Mouse (Mus musculus) frontal cortex, postnatal 14 days (tissue): ENCODE results near the gene Ccdc181.
"Not testable (repeated sequence)": the region's sequence is repeated elsewhere in the genome, so short reads cannot be mapped to it uniquely, and the experiment has no call there.

Experiments
- DNase-seq, 2 experiments: peaks; one replicate each; pipeline ENCODE4 v3.0.0; 2022; ENCODE audit warnings: low spot score in 2 of 2

Gene Ccdc181

DNA sequence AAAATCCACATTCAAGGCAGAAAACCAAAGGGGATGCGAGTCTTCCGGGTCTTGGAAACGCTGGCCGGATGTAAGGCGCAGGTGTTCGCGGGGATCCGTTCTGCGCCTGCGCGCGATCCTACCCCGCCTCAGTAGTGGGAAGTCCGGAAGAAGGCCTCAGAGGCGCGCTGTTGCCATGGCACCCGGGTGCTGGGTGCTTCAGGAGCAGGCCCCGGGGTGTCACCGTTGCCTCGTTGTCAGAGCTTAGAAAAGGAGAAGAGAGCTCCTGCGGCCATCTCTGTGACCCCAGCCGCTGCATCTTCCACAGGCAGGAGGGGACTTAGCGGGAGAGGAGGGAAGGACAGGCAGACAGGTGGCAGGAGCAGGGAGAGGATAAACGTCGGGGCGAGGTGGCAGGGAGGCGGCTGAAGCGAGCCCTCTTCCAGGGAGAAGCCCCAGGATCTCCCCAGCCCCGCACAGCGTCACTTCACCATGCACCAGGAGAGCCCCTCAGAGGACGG is at the start of gene Ccdc181:
Ccdc181 (plus strand) TSS at position 131 of the 500 bp plus-strand sequence.
- peak; percentile 88 to 91 for DNase-seq

GRCm38 (mm10) chr1:164231937-164232570 is 43.3 kb upstream of the Ccdc181 start:
- DNase-seq: not testable (repeated sequence)

GRCm38 (mm10) chr1:164233447-164233846 is 41.9 kb upstream of the Ccdc181 start:
- no peak for DNase-seq

DNA sequence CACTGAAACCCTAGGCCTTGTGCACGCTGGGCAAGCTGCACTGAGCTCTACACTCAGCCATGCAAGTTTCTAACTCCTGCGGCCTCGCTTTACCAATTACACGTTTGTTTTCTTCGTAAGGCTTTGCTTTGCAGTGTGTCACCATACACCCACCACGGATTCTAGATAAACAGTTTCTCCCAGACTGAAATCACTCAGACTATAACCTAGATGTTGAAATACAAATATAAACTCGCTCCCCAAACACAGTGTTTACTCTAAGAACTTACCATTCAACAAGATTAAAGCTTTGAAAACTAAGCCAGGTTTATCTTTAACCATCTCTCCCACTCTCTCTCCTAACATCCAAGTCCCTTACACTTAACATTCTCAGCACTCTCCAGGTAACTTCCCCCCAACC is 40.3 kb upstream of the Ccdc181 start:
- no peak for DNase-seq

DNA sequence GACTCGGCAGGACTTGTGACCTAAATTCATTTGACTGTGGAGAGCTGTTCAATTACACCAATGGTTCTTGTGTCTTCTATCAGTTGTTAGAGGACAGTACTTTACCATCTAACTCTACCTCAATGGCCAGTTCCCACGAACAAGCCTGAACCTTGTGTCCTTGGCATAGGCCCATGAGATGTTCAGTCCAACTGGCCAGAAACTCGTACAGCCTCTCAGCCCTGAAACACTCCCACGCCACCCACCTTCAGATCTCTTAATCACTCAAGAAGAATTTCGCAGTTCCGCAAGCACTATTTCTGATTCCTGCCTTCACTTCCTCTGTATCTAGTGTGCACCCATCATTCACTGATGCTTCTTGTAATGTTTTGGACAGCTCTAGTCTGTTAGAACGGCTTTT is 39.3 kb upstream of the Ccdc181 start:
- no peak for DNase-seq

DNA sequence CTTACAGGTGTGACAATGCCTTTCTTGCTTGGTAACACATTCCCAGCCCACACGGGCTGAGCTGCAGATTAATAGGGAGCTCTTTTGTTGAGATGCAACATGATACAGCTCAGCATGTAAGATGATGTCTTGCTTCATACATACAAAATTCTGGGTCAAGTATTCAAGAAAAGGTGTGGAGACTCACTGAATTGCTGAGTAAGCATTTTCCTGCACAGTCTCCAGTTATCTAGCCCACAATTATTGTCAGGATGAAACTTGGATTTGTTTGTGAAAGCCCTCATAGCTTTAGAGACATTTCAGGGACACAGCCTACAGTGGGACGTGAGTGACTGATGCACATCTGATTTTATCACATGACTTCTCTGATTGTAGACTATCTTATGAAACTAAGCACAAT is 33.9 kb upstream of the Ccdc181 start:
- DNase-seq: no peak

GRCm38 (mm10) chr1:164242809-164243208 is 32.6 kb upstream of the Ccdc181 start:
- no peak for DNase-seq

DNA sequence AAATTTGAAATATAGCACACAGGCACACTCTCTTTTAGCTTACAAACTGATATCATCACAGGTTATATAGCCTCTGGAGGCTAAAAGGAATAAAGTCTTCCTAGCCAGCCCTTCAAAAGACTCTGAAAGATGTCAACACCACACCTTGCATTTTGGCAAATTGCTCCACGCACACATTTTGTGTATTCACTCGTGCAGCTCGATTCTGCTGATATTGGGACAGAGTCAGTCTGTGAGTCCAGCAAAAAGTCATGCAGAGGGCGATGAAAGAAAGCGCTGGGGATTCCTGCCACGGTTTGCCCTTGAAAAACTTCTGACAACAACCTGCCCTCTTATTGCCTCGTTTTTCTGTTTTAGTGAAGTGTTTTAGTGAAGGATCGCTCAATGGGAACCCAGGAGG is 27.9 kb upstream of the Ccdc181 start:
- no peak for DNase-seq

DNA sequence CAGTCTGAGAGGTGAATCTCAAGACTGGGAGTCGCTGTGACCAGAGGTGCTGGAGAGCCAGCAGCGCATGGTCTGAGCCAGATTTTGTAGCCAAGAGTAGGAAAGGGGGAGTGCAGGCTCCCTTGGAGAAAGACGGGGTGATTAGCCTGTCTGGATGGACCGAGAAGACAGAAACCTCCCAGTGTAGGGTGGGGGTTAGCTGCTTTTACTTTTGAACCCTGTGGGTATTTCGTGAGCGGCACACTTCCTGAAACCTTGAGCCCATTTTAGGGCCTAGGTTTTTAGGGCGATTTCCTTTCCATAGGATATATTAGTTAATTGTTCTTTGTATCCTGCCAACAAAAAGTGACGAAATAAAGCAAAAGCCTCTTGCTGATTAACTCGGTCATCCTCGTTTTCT is 27.4 kb upstream of the Ccdc181 start:
- no peak for DNase-seq

DNA sequence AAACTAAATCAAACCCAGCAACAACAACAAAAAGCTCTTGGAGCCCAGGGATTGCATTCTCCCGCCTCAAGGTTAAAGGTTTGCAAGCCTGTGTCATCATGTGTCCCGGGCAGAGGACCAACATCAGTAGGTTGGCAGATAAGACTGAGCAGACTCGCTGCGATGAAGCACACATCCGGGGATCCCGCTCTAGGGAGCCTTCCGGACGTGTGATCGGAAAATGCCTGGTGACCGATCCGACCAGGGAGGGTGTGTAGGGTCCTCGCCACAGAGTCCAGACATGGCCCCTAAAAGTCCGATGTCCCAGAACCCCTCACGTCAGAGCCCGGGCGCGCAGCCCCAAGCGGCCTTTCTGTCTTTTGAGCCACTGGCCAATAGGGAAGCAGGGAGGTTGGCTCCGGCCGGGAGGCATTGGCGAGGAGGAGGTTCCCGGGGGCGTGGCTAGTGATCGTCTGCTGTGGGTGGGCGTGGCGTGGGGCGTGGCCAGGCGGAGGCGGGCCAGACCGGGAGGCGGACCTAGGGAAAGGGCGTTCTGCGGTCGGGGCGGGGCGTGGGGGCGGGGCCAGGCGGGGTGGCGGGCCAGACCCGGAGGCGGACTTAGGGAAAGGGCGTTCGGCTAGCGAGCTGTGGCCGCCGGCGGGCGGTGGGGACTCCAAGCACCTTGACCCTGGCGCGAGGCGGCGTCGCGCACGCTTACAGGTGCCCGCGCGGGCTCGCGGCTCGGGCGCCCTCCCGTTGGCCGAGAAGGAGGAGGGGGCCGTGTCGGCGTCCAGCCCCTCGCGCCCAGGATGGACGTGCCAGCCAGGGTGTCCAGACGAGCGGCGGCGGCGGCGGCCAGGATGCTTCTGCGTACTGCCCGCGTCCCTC is 26.7 kb upstream of the Ccdc181 start, which contains the start of gene Slc19a2:
Slc19a2 (plus strand) TSS at position 582 of the 867 bp plus-strand sequence.
- DNase-seq: peak; percentile 94 to 97

DNA sequence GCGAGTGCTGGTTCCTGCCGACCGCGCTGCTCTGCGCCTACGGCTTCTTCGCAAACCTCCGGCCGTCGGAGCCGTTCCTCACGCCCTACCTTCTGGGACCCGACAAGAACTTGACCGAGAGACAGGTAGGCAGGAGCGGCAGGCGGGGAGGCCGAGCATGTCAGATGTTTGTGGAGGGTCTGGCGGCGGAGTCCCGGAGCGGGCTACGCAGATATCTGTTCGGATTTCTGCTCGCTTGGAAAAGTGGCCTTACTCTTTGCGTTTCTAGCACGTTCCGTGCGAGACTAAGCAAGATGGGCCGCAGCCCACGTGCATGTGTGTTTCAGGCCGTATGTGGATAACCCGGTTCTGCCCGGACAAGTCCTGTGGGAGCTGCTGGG is 26.1 kb upstream of the Ccdc181 start:
- peak in 1 of 2 experiments; percentile 41 for DNase-seq

DNA sequence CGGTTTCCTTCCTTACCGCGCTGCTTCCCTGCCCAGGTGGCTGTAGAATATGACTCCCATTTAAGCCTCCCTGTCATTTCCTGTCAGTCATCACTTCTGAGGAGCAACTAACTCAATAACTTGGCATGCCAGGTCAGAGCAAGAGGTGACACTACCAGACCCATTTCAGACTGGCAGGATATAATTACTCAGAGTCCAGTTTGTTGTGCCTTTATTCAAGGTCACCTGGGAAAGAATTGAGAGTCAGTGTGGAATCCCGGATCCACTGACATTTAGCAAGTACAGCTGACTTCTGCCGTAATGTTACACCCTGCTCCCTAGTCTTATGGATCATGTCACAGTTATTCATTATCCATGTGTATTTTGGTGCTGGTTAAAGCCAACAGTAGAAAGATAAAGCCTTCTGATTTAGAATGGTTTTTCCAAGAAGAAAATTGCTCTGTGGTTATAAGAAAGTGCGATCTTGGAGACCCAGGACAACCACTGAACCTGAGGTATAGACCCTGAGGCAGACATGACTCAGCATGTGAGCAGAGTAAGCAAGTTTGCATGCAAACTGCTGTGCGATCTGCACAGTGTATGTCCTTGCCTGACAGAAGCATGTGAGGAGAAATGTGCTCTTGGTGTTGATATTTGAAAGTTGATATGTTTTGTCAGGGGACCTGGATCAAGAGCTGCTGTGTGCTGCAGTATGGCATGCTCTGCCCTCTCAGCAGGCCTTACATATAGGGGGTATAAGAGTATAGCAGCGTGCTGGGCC is 24.8 kb upstream of the Ccdc181 start:
- no peak for DNase-seq

- no peak for DNase-seq
Measured at GRCm38 (mm10) chr1:164251438-164251837, 23.9 kb upstream of the Ccdc181 start.

DNA sequence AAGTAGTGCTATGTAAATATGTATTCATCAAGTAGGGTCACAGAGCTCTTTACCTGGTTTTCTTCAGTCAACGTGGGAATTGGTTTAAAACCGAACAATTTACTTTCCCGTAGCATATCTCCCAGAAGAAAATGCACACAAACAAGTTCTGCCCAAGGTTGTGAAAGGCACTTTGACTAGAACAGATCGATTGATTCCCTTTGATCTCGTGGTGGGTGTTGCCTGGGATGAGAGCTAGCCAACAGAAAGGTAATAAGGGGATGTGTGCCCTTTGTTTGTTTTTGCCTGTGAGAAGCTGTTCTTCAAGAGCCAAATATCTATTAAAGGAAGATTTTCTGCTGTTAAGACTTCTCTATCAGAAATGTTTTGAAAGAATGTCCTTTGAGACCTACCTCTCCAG is 22.8 kb upstream of the Ccdc181 start:
- no peak for DNase-seq

- no peak for DNase-seq
Measured at GRCm38 (mm10) chr1:164254836-164255235, 20.5 kb upstream of the Ccdc181 start.

- no peak for DNase-seq
Measured at GRCm38 (mm10) chr1:164260171-164261028, 15.0 kb upstream of the Ccdc181 start.

- no peak for DNase-seq
Measured at GRCm38 (mm10) chr1:164261553-164261952, 13.8 kb upstream of the Ccdc181 start.

GRCm38 (mm10) chr1:164270941-164271340 is 4.4 kb upstream of the Ccdc181 start:
- DNase-seq: no peak

DNA sequence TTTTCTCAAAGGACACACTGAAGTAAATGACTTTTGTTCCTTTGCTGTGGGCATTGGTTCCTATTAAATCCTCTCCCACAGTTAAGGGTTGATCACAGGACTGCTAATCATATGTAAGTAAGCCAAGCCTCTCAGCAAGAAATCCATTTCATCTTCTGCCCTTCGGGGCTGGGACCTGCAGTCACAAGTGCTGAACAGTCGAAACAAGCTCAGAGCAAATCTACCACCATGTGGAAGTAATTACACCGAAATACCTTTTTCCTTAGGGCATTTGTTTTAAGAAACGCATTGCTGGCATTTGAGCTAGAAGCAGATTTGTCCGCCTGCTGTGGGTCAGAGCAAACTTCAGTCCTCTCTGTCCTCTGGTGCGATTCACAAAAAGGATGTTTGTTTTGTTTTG is 1.7 kb upstream of the Ccdc181 start:
- DNase-seq: no peak

GRCm38 (mm10) chr1:164276552-164276951 is 1.2 kb downstream of the Ccdc181 start:
- DNase-seq: no peak

DNA sequence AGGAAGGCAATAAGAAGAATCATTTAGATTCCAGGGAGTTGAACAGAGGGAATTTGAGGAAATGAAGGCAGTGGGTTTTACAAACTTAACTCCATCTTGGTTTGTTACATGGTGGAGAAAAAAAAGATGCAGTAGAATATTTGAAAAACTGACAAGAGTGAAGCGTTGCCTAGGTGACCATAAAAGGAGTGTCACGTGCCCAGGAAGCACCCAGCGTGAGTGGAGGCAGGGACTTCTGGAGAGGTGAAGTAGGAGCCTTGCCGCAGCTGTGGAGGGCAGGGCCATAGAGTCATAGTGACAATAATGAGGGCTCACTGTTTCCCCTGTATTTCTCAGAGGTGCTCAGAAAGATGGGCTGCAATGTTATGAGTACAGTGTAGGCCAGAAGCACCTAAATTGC is 3.9 kb downstream of the Ccdc181 start:
- no peak for DNase-seq
